Mouse (Mus musculus) adrenal gland, adult 2 months (tissue): ENCODE measurements around the gene Fkbp1a. TPM values are rescaled to one million over a fixed set of nuclear protein-coding genes. Genes with fewer than 3 reads are reported as not detected.

ENCODE experiments used
- DNase-seq: peaks from one replicate; pipeline ENCODE4 v3.0.0; 2021
- long read RNA-seq: library from polyadenylated mRNA; stranded (forward); transcript quantifications from one replicate; pipeline ENCODE4 v2.0.0, GENCODE M21; 2021
- polyA plus RNA-seq: library from polyadenylated mRNA; depleted of rRNA; stranded (reverse); fragments of >200 nt; gene quantifications from 2 replicates; pipeline ENCODE4 v1.2.3, GENCODE M21; 2012; rRNA removed
- total RNA-seq, 2 experiments: library from RNA; stranded (reverse); gene quantifications; 2 replicates each; pipeline ENCODE4 v1.2.3; 2021

Gene Fkbp1a
- total RNA-seq (100 to 1,000 TPM; 226 to 292 TPM), polyA plus RNA-seq (80.0 and 99.4 TPM in 2 replicates)
- long read RNA-seq, transcript Fkbp1a-201 (5 exons, 1,658 nt): major isoform, 264 of 348 reads
- long read RNA-seq, partial matches to known transcripts: 5 of 348 reads
- long read RNA-seq, other reads (novel, unspliced or antisense): 75 of 348 reads

DNA sequence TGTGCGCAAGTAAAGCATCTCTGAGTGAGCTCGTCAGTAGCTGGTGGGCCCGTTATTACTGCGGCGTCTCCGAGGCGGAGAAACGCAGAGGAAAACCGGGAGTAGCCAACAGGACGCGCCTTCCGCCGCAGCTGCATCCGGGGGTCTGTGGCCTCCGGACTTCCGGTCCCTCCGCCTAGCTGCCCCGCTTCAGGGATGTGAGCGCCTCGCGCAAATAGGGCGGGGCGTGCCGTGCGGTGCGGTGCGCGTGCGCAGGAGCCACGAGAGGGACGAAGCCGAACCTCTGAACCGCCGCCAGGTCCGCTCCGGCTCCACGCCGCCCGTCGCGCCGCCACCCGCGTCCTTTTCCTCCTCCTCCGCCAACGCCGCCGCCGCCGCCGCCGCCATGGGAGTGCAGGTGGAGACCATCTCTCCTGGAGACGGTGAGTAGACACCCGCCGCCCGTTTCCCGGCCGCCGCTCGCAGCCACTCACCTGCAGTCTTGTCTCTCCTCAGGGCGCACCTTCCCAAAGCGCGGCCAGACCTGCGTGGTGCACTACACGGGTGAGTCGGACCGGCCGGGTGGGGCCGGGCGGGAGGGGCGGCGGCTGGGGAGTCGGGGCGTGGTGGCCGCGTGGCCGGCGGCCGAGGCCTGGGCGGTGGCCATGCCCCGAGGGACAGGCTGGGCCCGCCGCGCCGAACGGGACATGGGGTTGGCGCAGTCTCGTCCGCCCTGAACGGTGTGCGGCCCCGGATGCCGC, at the start of gene Fkbp1a:
Fkbp1a (plus strand) TSS at position 161 of the 740 bp plus-strand sequence.
- DNase-seq: peak; percentile 98

DNA sequence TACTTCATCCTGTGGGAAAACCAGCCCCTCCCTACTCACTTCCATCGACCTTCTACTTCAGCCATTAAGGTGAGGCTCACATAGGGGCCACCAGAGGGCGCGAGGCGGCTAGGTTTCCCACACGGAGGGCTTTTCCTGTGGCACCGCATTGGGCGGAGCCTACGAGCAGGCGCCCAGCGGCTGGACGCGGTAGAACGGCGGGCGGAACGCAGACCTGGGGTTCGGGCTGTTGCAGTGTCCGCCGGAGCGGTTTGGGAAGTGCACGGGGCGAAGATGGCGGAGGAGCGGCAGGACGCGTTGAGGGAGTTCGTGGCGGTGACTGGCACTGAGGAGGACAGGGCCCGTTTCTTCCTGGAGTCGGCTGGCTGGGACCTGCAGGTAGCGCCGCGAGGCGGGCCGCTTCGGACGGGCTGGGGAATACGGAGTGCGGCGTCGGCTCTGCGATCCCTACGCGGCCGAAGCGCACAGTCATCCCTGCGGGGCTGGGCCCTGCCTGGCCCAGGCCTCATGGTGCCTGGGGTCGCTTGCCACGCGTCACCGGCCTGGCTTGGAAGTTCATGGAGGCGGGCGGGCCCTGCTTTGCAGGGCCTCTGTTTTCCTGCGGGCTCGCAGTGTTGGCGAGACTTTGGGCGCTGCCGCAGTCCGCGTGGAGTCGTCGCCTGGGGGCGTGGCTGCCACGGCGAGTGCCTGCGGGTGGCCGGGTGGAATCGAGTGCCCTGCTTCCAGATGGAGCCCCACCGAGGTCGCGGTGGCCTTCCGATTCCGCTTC, 48.1 kb upstream of the Fkbp1a start, which contains the start of gene Nsfl1c:
Nsfl1c (plus strand) TSS at position 148 of the 769 bp plus-strand sequence.
- DNase-seq: peak; percentile 96

DNA sequence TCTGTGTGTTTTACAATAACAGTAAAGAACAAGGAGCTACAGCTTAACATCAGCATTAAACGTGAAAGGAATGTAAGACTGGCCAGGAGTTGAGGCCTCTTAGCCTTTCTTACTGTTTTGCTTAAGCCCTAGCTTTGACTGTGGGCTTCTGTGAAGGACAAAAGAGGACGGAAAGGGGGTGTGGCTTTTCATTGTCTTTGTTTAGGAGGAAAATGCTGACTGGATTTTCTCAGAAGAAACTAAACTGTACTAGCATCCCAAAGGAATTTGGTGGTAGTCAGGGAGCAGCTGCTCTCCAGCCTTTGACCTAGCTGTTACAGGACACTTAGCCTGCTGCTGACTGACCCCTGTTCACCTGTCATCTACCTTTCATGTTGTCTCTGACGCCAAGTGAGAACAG, 43.9 kb upstream of the Fkbp1a start:
- no peak for DNase-seq

GRCm38 (mm10) chr2:151500442-151501007, 41.8 kb upstream of the Fkbp1a start:
- DNase-seq: no peak

GRCm38 (mm10) chr2:151504226-151504625, 38.1 kb upstream of the Fkbp1a start:
- no peak for DNase-seq

DNA sequence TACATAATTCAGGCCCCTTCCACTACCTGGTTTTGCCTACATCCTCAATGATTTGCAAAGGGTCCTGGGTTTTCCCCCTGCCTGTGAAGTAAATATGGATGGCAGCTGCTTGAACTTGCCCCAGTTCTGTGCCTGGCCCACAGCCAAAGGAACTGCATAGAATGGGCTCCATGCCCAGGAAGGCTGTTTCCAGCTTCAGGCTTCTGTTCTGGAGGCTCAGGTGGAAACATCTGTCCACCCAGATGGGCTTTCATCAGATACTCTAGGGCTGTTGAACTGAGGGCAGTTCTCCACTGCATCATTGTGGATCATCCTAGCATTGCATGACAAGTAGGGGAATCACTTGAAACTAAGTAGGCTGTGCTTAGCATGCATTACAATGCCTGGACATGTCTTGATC, 30.1 kb upstream of the Fkbp1a start:
- DNase-seq: peak; percentile 46

DNA sequence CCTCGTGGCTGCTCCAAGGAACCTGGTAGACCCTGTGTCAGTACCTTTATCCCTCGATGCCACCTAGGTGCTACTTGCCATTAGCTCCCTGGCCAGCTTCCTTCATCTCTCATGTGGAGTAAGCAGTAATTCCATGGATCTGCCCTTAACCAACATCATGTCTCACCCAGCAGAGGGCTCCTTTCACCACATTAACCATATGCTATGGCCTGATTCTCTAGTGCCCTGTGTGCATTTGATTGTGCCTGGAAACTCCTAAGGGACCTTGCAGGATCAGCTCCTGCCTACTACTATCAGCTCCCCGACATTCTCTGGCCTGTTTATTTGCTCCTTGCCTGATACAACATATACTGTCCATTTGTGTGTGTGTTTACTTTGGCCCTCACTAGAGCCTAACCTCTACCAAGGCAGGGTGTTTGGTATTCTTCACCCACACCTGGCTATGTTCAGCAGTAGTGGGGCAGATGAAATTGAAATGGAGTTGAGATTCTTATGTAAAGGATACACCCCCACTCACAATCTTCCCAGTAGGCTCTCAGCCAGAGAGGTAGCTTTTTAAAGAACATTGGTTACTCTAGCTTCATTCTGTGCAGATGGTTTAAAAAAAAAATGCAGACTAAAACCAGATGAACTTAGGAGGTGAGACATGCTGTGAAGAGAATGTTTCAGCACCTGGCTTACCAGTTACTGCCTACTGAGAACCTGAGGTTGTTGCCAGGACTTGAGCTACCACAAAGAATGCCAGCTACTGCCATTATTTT, 28.6 kb upstream of the Fkbp1a start:
- no peak for DNase-seq

DNA sequence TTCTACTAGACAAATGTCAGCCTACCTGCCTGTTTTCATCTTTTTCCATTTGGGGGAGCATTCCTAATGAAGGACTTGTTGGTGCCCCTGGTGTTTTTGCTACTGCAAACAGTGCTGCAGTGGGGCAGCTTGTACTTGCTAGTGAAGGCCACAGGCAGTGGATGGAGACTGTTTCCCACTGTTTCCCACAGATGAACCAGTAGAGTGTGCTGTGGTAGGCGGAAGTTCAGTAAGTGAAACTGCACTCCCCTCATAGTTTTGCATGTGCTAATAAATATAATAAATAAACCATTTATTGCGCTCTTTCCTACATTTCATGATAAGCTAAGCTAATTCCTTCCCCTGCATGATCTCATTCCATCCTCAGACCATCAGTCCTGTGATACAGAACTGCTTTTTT, 23.3 kb upstream of the Fkbp1a start:
- DNase-seq: no peak

GRCm38 (mm10) chr2:151524324-151525041, 17.8 kb upstream of the Fkbp1a start:
- DNase-seq: no peak

- no peak for DNase-seq
Observed at GRCm38 (mm10) chr2:151525520-151525919, 16.8 kb upstream of the Fkbp1a start.

DNA sequence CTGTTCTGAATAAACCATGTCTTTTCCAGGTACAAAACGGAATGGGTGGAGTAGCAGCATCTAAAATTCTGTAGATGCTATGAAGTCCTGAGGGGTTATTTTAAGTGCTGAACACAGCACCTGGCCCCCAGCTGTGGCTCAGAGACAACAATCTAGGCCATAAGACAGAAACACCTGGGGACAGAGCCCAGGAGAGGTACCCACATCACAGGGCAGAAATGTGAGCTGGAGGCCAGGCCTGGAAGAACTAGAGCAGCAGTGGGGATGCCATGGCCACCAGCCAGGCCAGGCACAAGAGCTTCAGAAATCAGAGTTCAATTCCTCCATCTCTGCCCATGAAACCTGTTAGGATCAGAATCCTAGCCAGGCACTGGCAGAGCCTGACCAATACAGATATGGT, 14.2 kb upstream of the Fkbp1a start:
- DNase-seq: no peak

DNA sequence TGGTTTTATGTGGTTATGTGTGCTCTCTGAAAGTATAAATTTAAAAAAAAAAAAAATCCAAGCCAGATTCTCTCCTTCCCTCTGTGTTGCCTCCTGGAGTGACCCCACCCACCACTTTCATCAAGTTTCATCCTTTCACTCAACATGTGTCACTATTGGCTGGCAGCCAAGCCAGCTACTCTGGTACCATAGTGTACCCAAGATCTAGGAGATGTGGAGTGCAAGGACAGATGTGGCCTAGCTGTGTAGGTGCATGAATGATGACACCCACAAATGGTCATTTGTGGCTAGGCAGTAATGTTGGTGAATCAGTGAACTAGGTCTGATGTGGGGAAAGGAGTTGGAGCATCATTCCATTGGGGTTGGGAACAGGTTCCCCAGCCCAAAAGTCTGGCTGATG, 13.1 kb upstream of the Fkbp1a start:
- DNase-seq: no peak

- DNase-seq: peak; percentile 61
Observed at GRCm38 (mm10) chr2:151530378-151531230, 11.7 kb upstream of the Fkbp1a start.

GRCm38 (mm10) chr2:151533632-151534031, 8.7 kb upstream of the Fkbp1a start:
- DNase-seq: no peak

DNA sequence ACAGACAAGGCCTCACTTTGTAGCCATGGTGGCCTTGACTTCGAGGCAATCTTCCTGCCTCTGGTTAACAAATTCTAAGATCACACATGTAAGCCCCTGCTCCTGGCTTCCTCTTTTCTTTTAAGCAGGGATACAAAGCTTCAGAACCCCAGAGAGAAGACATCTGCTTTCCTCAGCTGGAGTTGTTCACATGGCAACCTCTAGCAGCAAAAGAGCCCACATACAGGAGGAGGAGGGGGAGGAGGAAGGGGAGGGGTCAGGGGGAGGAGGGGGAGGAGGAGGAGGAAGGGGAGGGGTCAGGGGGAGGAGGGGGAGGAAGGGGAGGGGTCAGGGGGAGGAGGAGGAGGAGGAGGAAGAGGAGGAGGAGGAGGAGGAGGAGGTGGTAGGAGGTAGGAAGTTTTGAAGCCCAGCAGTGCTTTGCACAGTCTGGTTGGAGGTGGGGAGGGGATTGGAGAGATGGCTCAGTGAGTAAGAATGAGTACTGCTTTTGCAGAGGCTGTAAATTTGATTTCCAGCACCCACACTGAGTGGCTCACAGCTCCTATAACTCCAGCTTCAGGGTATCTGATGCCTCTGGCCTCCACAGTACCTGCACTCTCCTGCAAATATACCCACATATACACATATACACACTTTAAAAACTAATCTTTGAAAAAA, 6.2 kb upstream of the Fkbp1a start:
- no peak for DNase-seq

- DNase-seq: peak; percentile 79
Observed at GRCm38 (mm10) chr2:151536618-151536974, 5.7 kb upstream of the Fkbp1a start.

DNA sequence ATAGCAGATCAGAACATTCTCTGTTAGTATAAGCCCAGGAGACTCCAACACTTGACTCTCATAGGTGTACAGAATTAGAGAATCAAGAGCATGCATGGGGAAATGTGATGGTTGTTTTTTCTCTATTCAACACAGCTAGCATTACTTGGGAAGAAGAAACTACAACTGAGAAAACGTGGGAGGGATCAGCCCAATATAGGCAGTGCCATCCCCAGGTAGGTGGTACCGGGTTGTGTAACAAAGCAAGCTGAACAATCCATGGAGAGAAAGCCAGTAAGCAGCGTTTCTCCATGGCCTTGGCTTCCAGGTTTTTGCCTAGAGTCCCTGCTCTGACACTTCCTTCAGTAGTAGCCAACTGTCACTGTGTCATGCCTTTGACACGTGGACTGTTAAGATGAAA, 3.6 kb upstream of the Fkbp1a start:
- no peak for DNase-seq

- DNase-seq: peak; percentile 75
Observed at GRCm38 (mm10) chr2:151543063-151543895, 996 bp downstream of the Fkbp1a start.

DNA sequence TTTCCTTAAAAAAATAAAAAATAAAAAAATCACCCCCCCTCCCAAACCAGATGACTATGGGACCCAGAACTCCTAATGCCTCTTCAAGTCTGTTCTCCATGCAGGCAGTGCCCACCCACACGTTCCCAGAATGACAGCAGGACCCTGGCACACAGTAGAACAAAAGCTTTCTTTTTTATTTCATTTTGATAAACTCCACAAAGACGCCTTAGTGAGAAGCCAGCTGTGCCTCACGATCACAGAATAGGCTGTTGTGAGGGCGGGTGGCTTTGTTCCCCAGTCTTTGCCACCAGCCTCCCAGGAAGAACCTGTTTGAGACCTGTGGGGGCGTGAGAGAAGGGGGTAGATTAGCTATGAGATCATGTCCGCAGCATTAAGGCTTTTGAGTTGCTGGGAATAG, 2.4 kb downstream of the Fkbp1a start:
- DNase-seq: no peak
